Mouse (Mus musculus) heart, postnatal 10 days (tissue): ENCODE data around the gene Olfr1164. TPM values are rescaled to one million over a fixed set of nuclear protein-coding genes. Genes with fewer than 3 reads are reported as not detected.

Experiments
- DNase-seq, 2 experiments: peaks; one replicate each; pipeline ENCODE4 v3.0.0; 2021
- intact Hi-C: fragments of 180-260 bp; cut with DNase I; formaldehyde crosslinking; loops from one replicate; pipeline ENCODE4 v1.15.1; 2025
- total RNA-seq, 2 experiments: library from RNA; stranded (reverse); gene quantifications; 2 replicates each; pipeline ENCODE4 v1.2.3; 2021

The Olfr1164 gene
- total RNA-seq = not detected

DNA sequence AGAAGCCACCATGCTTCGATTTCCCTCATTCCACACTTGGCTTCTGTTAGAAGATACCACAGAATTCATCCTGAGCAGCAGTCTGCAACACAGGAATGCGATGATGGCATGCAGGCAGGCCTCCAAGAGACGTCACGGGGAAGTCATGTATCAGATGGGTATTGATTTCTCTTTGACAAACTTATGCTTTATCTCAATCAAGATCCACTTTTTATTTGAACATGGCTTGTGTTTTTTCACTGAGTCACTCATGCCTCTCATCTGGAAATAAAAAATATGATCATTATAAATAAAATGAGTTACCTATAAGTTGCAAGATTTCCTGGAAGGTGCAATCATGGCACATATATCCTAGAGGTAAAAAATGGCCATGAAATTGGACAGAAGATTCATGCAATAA is at the start of gene Olfr1164:
Gene Olfr1164 (minus strand): TSS at position 101 of the 400 bp plus-strand sequence.
- intact Hi-C loops = no loop called here
- DNase-seq = no peak

DNA sequence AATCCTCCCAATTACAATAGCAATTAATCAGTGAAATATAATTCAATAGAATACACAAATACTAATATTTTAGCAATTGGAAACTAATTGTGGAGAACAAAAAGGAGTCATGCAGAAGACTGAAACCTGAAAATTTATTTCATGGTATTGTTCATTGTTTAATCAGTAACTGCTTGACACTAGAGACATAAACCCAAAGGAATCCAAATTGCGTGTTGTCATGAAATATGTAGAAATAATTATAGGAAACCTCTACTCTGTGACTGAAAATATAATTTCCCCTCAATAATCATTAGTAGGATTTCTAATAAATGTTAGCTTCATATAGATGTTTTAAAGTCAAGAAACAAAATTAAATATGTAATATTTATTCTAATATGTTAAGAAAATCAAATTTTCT is 34.4 kb upstream of the Olfr1164 start, which contains the start of gene Olfr1166:
Gene Olfr1166 (minus strand): TSS at position 101 of the 400 bp plus-strand sequence.
- DNase-seq = no peak
- intact Hi-C loops = no loop called here

DNA sequence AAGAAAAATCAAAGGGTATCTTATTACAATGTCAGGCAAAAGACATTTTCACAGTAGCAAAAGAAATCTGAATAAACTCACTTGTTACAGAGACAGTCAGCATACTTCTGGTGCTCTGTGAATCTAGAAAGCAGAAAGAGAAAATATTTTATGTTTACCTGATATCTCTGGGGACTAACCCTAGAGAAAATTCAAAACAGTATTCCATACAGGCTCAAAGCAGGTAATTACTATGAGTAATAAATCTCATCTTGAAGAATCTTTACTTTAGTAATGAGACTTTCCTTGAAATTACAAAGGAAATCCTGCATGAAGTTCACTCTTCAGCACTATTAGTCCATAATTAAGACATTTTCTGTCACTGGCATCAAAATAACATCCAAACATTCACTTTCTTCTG is 22.0 kb downstream of the Olfr1164 start, which contains the start of gene Olfr1163:
Gene Olfr1163 (minus strand): TSS at position 101 of the 400 bp plus-strand sequence.
- no peak for DNase-seq
- intact Hi-C loops = no loop called here

DNA sequence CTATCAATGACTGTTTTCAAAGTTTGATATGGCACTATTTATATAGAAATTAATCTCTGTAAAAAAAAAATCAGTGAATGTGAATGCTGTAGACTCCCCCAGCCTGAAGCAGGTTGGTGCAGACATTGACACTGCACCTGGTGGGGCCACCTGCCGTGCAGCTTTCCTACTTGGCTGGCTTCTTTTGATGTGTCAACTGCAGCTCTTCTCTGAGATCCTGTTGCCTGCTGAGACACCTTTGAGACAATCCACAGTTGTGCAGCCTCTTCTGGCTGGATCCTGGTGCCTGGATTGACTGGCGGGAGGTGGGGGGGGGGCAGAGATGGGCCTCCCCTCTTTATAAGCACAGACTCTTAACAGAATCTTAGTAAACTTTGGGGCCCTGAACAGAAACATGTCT is 30.2 kb downstream of the Olfr1164 start:
- DNase-seq = no peak
- intact Hi-C loops = no loop called here

- DNase-seq = no peak
- intact Hi-C loops = no loop called here
These were observed 42.7 kb downstream of the Olfr1164 start, which contains the start of gene Olfr1162 for GRCm38 (mm10) chr2:88051029-88051428. Gene Olfr1162, minus strand, starts transcription at chr2:88051129.

Other genes with a start within 250 kb of the Olfr1164 start
- not detected for gene Olfr1150-ps1, start 250.0 kb downstream of the Olfr1164 start, total RNA-seq
- not detected for gene Olfr1151, start 238.1 kb downstream of the Olfr1164 start, total RNA-seq
- not detected for gene Olfr1152, start 227.5 kb downstream of the Olfr1164 start, total RNA-seq
- gene Olfr1153, start 199.0 kb downstream of the Olfr1164 start, total RNA-seq = not detected
- gene Olfr1154, start 188.8 kb downstream of the Olfr1164 start, total RNA-seq = not detected
- gene Olfr1155, start 148.8 kb downstream of the Olfr1164 start, total RNA-seq = not detected
- not detected for gene Olfr1156, start 140.9 kb downstream of the Olfr1164 start, total RNA-seq
- gene Olfr1157, start 125.7 kb downstream of the Olfr1164 start, total RNA-seq = not detected
- gene Olfr74, start 119.3 kb downstream of the Olfr1164 start, total RNA-seq = not detected
- not detected for gene Olfr1158, start 103.9 kb downstream of the Olfr1164 start, total RNA-seq
- not detected for gene Olfr1160, start 85.7 kb downstream of the Olfr1164 start, total RNA-seq
- gene Olfr1161, start 71.2 kb downstream of the Olfr1164 start, total RNA-seq = not detected
- gene Olfr73, start 56.3 kb downstream of the Olfr1164 start, total RNA-seq = not detected
- gene Olfr1162, start 42.8 kb downstream of the Olfr1164 start, total RNA-seq = not detected
- gene Olfr1163, start 22.1 kb downstream of the Olfr1164 start, total RNA-seq = not detected
- gene Olfr1166, start 34.3 kb upstream of the Olfr1164 start, total RNA-seq = not detected
- gene Olfr1167, start 61.2 kb upstream of the Olfr1164 start, total RNA-seq = not detected
- gene Olfr1168, start 87.9 kb upstream of the Olfr1164 start, total RNA-seq = not detected
- not detected for gene Olfr1170, start 134.4 kb upstream of the Olfr1164 start, total RNA-seq
- gene Olfr1173, start 185.9 kb upstream of the Olfr1164 start, total RNA-seq = not detected
- not detected for gene Olfr1174-ps, start 221.2 kb upstream of the Olfr1164 start, total RNA-seq
- not detected for gene Olfr1175-ps, start 233.2 kb upstream of the Olfr1164 start, total RNA-seq
- not detected for gene Olfr1176, start 242.8 kb upstream of the Olfr1164 start, total RNA-seq